Mouse (Mus musculus): ENCODE data around the gene Yy1.
A peak's percentile ranks its signal among the peaks of the same experiment; 100 is the strongest.

- TF ChIP-seq CTCF (conservative IDR thresholded peaks at IDR 0.05; ENCODE audit: insufficient read depth, insufficient read length, low read depth, low read length) (no peak), POLR2A (IDR thresholded peaks at IDR 0.05; ENCODE audit: low read depth, low read length) (peak; percentile 58)
These were observed at the start of gene Yy1 for GRCm38 (mm10) chr12:108792546-108793452.
